Mouse (Mus musculus): ENCODE measurements around the gene Prkcz. TPM values are rescaled to one million over a fixed set of nuclear protein-coding genes. Genes with fewer than 3 reads are reported as not detected.

The Prkcz gene
- polyA plus RNA-seq (2012; rRNA removed), result 50.9 and 52.5 TPM in 2 replicates

GRCm38 (mm10) chr4:155361303-155361791 lies at the start of gene Prkcz:
Gene Prkcz, minus strand, starts transcription at chr4:155361361.

GRCm38 (mm10) chr4:155409058-155409776 lies 48.1 kb upstream of the Prkcz start, which contains the start of gene Cfap74:
Gene Cfap74, plus strand, starts transcription at chr4:155409190.

GRCm38 (mm10) chr4:155397511-155398221 lies 36.5 kb upstream of the Prkcz start, which contains the start of gene Gabrd:
Gene Gabrd, minus strand, starts transcription at chr4:155398112.

GRCm38 (mm10) chr4:155249648-155250351 lies 111.4 kb downstream of the Prkcz start, which contains the start of gene Faap20:
Gene Faap20, plus strand, starts transcription at chr4:155249802.

GRCm38 (mm10) chr4:155222552-155222840 lies 138.7 kb downstream of the Prkcz start, which contains the start of gene Ski:
Gene Ski, minus strand, starts transcription at chr4:155222592.

Other genes with a start within 250 kb of the Prkcz start
- 59.2 and 61.8 TPM in 2 replicates for gene Ski, start 138.8 kb downstream of the Prkcz start, polyA plus RNA-seq (2012; rRNA removed)
- 43.9 and 61.0 TPM in 2 replicates for gene Faap20, start 111.6 kb downstream of the Prkcz start, polyA plus RNA-seq (2012; rRNA removed)
- gene Gabrd, start 36.8 kb upstream of the Prkcz start, polyA plus RNA-seq (2012; rRNA removed), result 0.32 and 1.7 TPM in 2 replicates
- gene Cfap74, start 47.8 kb upstream of the Prkcz start, polyA plus RNA-seq (2012; rRNA removed), result 0.49 and 1.0 TPM in 2 replicates
- gene Tmem52, start 107.8 kb upstream of the Prkcz start, polyA plus RNA-seq (2012; rRNA removed), result 3.4 and 4.0 TPM in 2 replicates
- gene Gnb1, start 130.0 kb upstream of the Prkcz start, polyA plus RNA-seq (2012; rRNA removed), result 543 and 624 TPM in 2 replicates
- 145 and 155 TPM in 2 replicates for gene Nadk, start 201.0 kb upstream of the Prkcz start, polyA plus RNA-seq (2012; rRNA removed)
- gene Slc35e2, start 240.1 kb upstream of the Prkcz start, polyA plus RNA-seq (2012; rRNA removed), result 4.9 and 7.6 TPM in 2 replicates